Mouse (Mus musculus) retina, postnatal 7 days (tissue): ENCODE data around the gene Smpd3.

Source experiments
- DNase-seq: peaks from one replicate; pipeline ENCODE4 v3.0.0-alpha.2; 2012; ENCODE audit warnings: low read depth, low spot score

Smpd3 gene

GRCm38 (mm10) chr8:106292484-106293396 is 45.0 kb downstream of the Smpd3 start:
- no peak for DNase-seq

GRCm38 (mm10) chr8:106289464-106289863 is 48.3 kb downstream of the Smpd3 start:
- DNase-seq = no peak

GRCm38 (mm10) chr8:106288732-106289131 is 49.1 kb downstream of the Smpd3 start:
- no peak for DNase-seq

- no peak for DNase-seq
These were observed 50.3 kb downstream of the Smpd3 start for GRCm38 (mm10) chr8:106287445-106287844.

- DNase-seq = no peak
These were observed 56.9 kb downstream of the Smpd3 start for GRCm38 (mm10) chr8:106280844-106281243.

GRCm38 (mm10) chr8:106280154-106280553 is 57.6 kb downstream of the Smpd3 start:
- no peak for DNase-seq

- no peak for DNase-seq
These were observed 59.3 kb downstream of the Smpd3 start for GRCm38 (mm10) chr8:106278367-106279042.

GRCm38 (mm10) chr8:106276709-106277317 is 61.0 kb downstream of the Smpd3 start:
- no peak for DNase-seq

- no peak for DNase-seq
These were observed 64.3 kb downstream of the Smpd3 start for GRCm38 (mm10) chr8:106273468-106273867.

- DNase-seq = no peak
These were observed 66.4 kb downstream of the Smpd3 start for GRCm38 (mm10) chr8:106271378-106271777.

- DNase-seq = no peak
These were observed 67.0 kb downstream of the Smpd3 start for GRCm38 (mm10) chr8:106270804-106271203.

GRCm38 (mm10) chr8:106268710-106269346 is 69.0 kb downstream of the Smpd3 start:
- DNase-seq = no peak

GRCm38 (mm10) chr8:106265398-106265797 is 72.4 kb downstream of the Smpd3 start:
- no peak for DNase-seq

GRCm38 (mm10) chr8:106263928-106264327 is 73.9 kb downstream of the Smpd3 start:
- DNase-seq = no peak

- DNase-seq = no peak
These were observed 75.4 kb downstream of the Smpd3 start for GRCm38 (mm10) chr8:106262343-106262742.

GRCm38 (mm10) chr8:106260894-106261293 is 76.9 kb downstream of the Smpd3 start:
- no peak for DNase-seq

GRCm38 (mm10) chr8:106259579-106260255 is 78.1 kb downstream of the Smpd3 start:
- DNase-seq = no peak

GRCm38 (mm10) chr8:106258169-106258568 is 79.6 kb downstream of the Smpd3 start:
- no peak for DNase-seq

- no peak for DNase-seq
These were observed 87.6 kb downstream of the Smpd3 start for GRCm38 (mm10) chr8:106250186-106250585.

GRCm38 (mm10) chr8:106237106-106237505 is 100.7 kb downstream of the Smpd3 start:
- DNase-seq = no peak

GRCm38 (mm10) chr8:106234567-106235261 is 103.1 kb downstream of the Smpd3 start:
- no peak for DNase-seq
